Mouse (Mus musculus): ENCODE measurements at regions not wholly inside any gene's neighbourhood (a gene's known extent, or its start where the extent isn't known, plus 50 kb on each side); places are given as distances from the start of the nearest gene placed in this dataset.

GRCm38 (mm10) chr3:39195102-39195501 is 308.4 kb downstream of the Fat4 start:
- Histone ChIP-seq H3K27ac (ENCODE audit: control insufficient read depth, insufficient read depth, low read depth, low read length) (no peak overlapping the region), H3K36me3 (ENCODE audit: control insufficient read depth, insufficient read depth, low read length) (no peaks in the 10 kb centered on the region), H3K4me1 (ENCODE audit: control insufficient read depth, insufficient read depth, low read length) (no peaks in the 10 kb centered on the region), H3K4me3 (ENCODE audit: control insufficient read depth, low read depth, low read length) (no peak overlapping the region), H3K27me3 (ENCODE audit: control insufficient read depth, insufficient read depth, low read length) (no peaks in the 10 kb centered on the region)
- TF ChIP-seq POLR2A (IDR thresholded peaks at IDR 0.05; ENCODE audit: control insufficient read depth, low read depth, low read length) = no peak
- no peak for TF ChIP-seq CTCF (IDR thresholded peaks at IDR 0.05; ENCODE audit: control insufficient read depth, insufficient read depth, insufficient replicate concordance, low read depth, low read length)

GRCm38 (mm10) chr3:39202662-39203061 is 315.9 kb downstream of the Fat4 start:
- H3K36me3 ChIP-seq (ENCODE audit: control insufficient read depth, insufficient read depth, low read length) = no peaks in the 10 kb centered on the region
- H3K4me1 ChIP-seq (ENCODE audit: control insufficient read depth, insufficient read depth, low read length) = no peaks in the 10 kb centered on the region
- H3K4me3 ChIP-seq (ENCODE audit: control insufficient read depth, low read depth, low read length) = no peak overlapping the region
- TF ChIP-seq POLR2A (IDR thresholded peaks at IDR 0.05; ENCODE audit: control insufficient read depth, low read depth, low read length) = no peak
- no peak for TF ChIP-seq CTCF (IDR thresholded peaks at IDR 0.05; ENCODE audit: control insufficient read depth, insufficient read depth, insufficient replicate concordance, low read depth, low read length)
- no peaks in the 10 kb centered on the region for H3K27me3 ChIP-seq (ENCODE audit: control insufficient read depth, insufficient read depth, low read length)
- H3K27ac ChIP-seq (ENCODE audit: control insufficient read depth, insufficient read depth, low read depth, low read length) = no peak overlapping the region

GRCm38 (mm10) chr3:39208651-39209050 is 321.9 kb downstream of the Fat4 start:
- H3K36me3 ChIP-seq (ENCODE audit: control insufficient read depth, insufficient read depth, low read length) = no peaks in the 10 kb centered on the region
- H3K27ac ChIP-seq (ENCODE audit: control insufficient read depth, insufficient read depth, low read depth, low read length) = no peak overlapping the region
- no peaks in the 10 kb centered on the region for H3K4me1 ChIP-seq (ENCODE audit: control insufficient read depth, insufficient read depth, low read length)
- TF ChIP-seq CTCF (IDR thresholded peaks at IDR 0.05; ENCODE audit: control insufficient read depth, insufficient read depth, insufficient replicate concordance, low read depth, low read length) = no peak
- TF ChIP-seq POLR2A (IDR thresholded peaks at IDR 0.05; ENCODE audit: control insufficient read depth, low read depth, low read length) = no peak
- no peaks in the 10 kb centered on the region for H3K27me3 ChIP-seq (ENCODE audit: control insufficient read depth, insufficient read depth, low read length)
- no peak overlapping the region for H3K4me3 ChIP-seq (ENCODE audit: control insufficient read depth, low read depth, low read length)

- TF ChIP-seq CTCF (IDR thresholded peaks at IDR 0.05; ENCODE audit: control insufficient read depth, insufficient read depth, insufficient replicate concordance, low read depth, low read length) (no peak), POLR2A (IDR thresholded peaks at IDR 0.05; ENCODE audit: control insufficient read depth, low read depth, low read length) (no peak)
- no peaks in the 10 kb centered on the region for H3K36me3 ChIP-seq (ENCODE audit: control insufficient read depth, insufficient read depth, low read length)
- no peak overlapping the region for H3K4me3 ChIP-seq (ENCODE audit: control insufficient read depth, low read depth, low read length)
- no peak overlapping the region for H3K27ac ChIP-seq (ENCODE audit: control insufficient read depth, insufficient read depth, low read depth, low read length)
- H3K4me1 ChIP-seq (ENCODE audit: control insufficient read depth, insufficient read depth, low read length) = no peaks in the 10 kb centered on the region
- H3K27me3 ChIP-seq (ENCODE audit: control insufficient read depth, insufficient read depth, low read length) = no peaks in the 10 kb centered on the region
Observed at GRCm38 (mm10) chr3:39209382-39210165, 322.8 kb downstream of the Fat4 start.

- Histone ChIP-seq H3K27ac (ENCODE audit: control insufficient read depth, insufficient read depth, low read depth, low read length) (no peak overlapping the region), H3K36me3 (ENCODE audit: control insufficient read depth, insufficient read depth, low read length) (no peaks in the 10 kb centered on the region), H3K4me3 (ENCODE audit: control insufficient read depth, low read depth, low read length) (no peak overlapping the region), H3K27me3 (ENCODE audit: control insufficient read depth, insufficient read depth, low read length) (no peaks in the 10 kb centered on the region), H3K4me1 (ENCODE audit: control insufficient read depth, insufficient read depth, low read length) (no peaks in the 10 kb centered on the region)
- TF ChIP-seq POLR2A (IDR thresholded peaks at IDR 0.05; ENCODE audit: control insufficient read depth, low read depth, low read length) = no peak
- no peak for TF ChIP-seq CTCF (IDR thresholded peaks at IDR 0.05; ENCODE audit: control insufficient read depth, insufficient read depth, insufficient replicate concordance, low read depth, low read length)
Observed at GRCm38 (mm10) chr3:39211670-39212069, 324.9 kb downstream of the Fat4 start.

GRCm38 (mm10) chr3:39220011-39220706 is 333.4 kb downstream of the Fat4 start:
- no peak for TF ChIP-seq CTCF (IDR thresholded peaks at IDR 0.05; ENCODE audit: control insufficient read depth, insufficient read depth, insufficient replicate concordance, low read depth, low read length)
- TF ChIP-seq POLR2A (IDR thresholded peaks at IDR 0.05; ENCODE audit: control insufficient read depth, low read depth, low read length) = no peak
- 0 out of 2 replicates have a peak, but pooled peaks cover 3% of the 10 kb centered on the region for H3K4me1 ChIP-seq (ENCODE audit: control insufficient read depth, insufficient read depth, low read length)
- H3K36me3 ChIP-seq (ENCODE audit: control insufficient read depth, insufficient read depth, low read length) = no peaks in the 10 kb centered on the region
- H3K27ac ChIP-seq (ENCODE audit: control insufficient read depth, insufficient read depth, low read depth, low read length) = no peak overlapping the region
- H3K27me3 ChIP-seq (ENCODE audit: control insufficient read depth, insufficient read depth, low read length) = no peaks in the 10 kb centered on the region
- H3K4me3 ChIP-seq (ENCODE audit: control insufficient read depth, low read depth, low read length) = no peak overlapping the region

- no peak for TF ChIP-seq POLR2A (IDR thresholded peaks at IDR 0.05; ENCODE audit: control insufficient read depth, low read depth, low read length)
- no peak for TF ChIP-seq CTCF (IDR thresholded peaks at IDR 0.05; ENCODE audit: control insufficient read depth, insufficient read depth, insufficient replicate concordance, low read depth, low read length)
- Histone ChIP-seq H3K4me3 (ENCODE audit: control insufficient read depth, low read depth, low read length) (no peak overlapping the region), H3K27me3 (ENCODE audit: control insufficient read depth, insufficient read depth, low read length) (no peaks in the 10 kb centered on the region), H3K4me1 (ENCODE audit: control insufficient read depth, insufficient read depth, low read length) (0 out of 2 replicates have a peak, but pooled peaks cover 3% of the 10 kb centered on the region), H3K36me3 (ENCODE audit: control insufficient read depth, insufficient read depth, low read length) (no peaks in the 10 kb centered on the region), H3K27ac (ENCODE audit: control insufficient read depth, insufficient read depth, low read depth, low read length) (no peak overlapping the region)
Observed at GRCm38 (mm10) chr3:39220707-39221034, 333.9 kb downstream of the Fat4 start.

All from testis, adult 2 months (tissue).